Mouse (Mus musculus) right cerebral cortex, postnatal 14 days (tissue): ENCODE measurements at regions not wholly inside any gene's neighbourhood (a gene's known extent, or its start where the extent isn't known, plus 50 kb on each side); places are given as distances from the start of the nearest gene placed in this dataset.
A peak's percentile ranks its signal among the peaks of the same experiment; 100 is the strongest.

Experiments
- DNase-seq: peaks from one replicate; pipeline ENCODE4 v3.0.0; 2022

GRCm38 (mm10) chr7:123642596-123642995 lies 142.3 kb upstream of the Zkscan2 start:
- DNase-seq = no peak

- DNase-seq = no peak
These were observed 143.2 kb upstream of the Zkscan2 start for GRCm38 (mm10) chr7:123643426-123643825.

GRCm38 (mm10) chr7:123645521-123645920 lies 145.3 kb upstream of the Zkscan2 start:
- DNase-seq = no peak

GRCm38 (mm10) chr7:123665459-123665858 lies 165.2 kb upstream of the Zkscan2 start:
- DNase-seq = no peak

- no peak for DNase-seq
These were observed 184.5 kb upstream of the Zkscan2 start for GRCm38 (mm10) chr7:123684762-123685161.

- DNase-seq = no peak
These were observed 186.3 kb upstream of the Zkscan2 start for GRCm38 (mm10) chr7:123686547-123686946.

GRCm38 (mm10) chr7:123731016-123731415 lies 230.8 kb upstream of the Zkscan2 start:
- DNase-seq = no peak

- DNase-seq = no peak
These were observed 232.8 kb upstream of the Zkscan2 start for GRCm38 (mm10) chr7:123733061-123733460.

- DNase-seq = no peak
These were observed 234.7 kb upstream of the Hs3st4 start for GRCm38 (mm10) chr7:123747986-123748385.

- peak; percentile 7 for DNase-seq
These were observed 229.4 kb upstream of the Hs3st4 start for GRCm38 (mm10) chr7:123753252-123753651.

- DNase-seq = no peak
These were observed 187.6 kb upstream of the Hs3st4 start for GRCm38 (mm10) chr7:123795036-123795435.

GRCm38 (mm10) chr7:123796096-123796495 lies 186.6 kb upstream of the Hs3st4 start:
- no peak for DNase-seq

GRCm38 (mm10) chr7:123805650-123806049 lies 177.0 kb upstream of the Hs3st4 start:
- DNase-seq = no peak

- no peak for DNase-seq
These were observed 158.7 kb upstream of the Hs3st4 start for GRCm38 (mm10) chr7:123823976-123824375.

GRCm38 (mm10) chr7:123826406-123826805 lies 156.3 kb upstream of the Hs3st4 start:
- no peak for DNase-seq

- DNase-seq = no peak
These were observed 140.1 kb upstream of the Hs3st4 start for GRCm38 (mm10) chr7:123842552-123842951.

GRCm38 (mm10) chr7:123847081-123847480 lies 135.6 kb upstream of the Hs3st4 start:
- no peak for DNase-seq

GRCm38 (mm10) chr7:123848644-123849043 lies 134.0 kb upstream of the Hs3st4 start:
- no peak for DNase-seq

- no peak for DNase-seq
These were observed 133.4 kb upstream of the Hs3st4 start for GRCm38 (mm10) chr7:123849220-123849619.

- DNase-seq = no peak
These were observed 132.1 kb upstream of the Hs3st4 start for GRCm38 (mm10) chr7:123850272-123851197.

GRCm38 (mm10) chr7:123857539-123857938 lies 125.1 kb upstream of the Hs3st4 start:
- DNase-seq = no peak

GRCm38 (mm10) chr7:123861706-123862105 lies 121.0 kb upstream of the Hs3st4 start:
- no peak for DNase-seq

- no peak for DNase-seq
These were observed 85.8 kb upstream of the Hs3st4 start for GRCm38 (mm10) chr7:123896759-123897444.
